Mouse (Mus musculus): ENCODE results near the gene Ccdc142. TPM values are rescaled to one million over a fixed set of nuclear protein-coding genes. Genes with fewer than 3 reads are reported as not detected.

Ccdc142 gene
- total and polyA plus RNA-seq, 2 experiments: 3.0 to 5.4 TPM

DNA sequence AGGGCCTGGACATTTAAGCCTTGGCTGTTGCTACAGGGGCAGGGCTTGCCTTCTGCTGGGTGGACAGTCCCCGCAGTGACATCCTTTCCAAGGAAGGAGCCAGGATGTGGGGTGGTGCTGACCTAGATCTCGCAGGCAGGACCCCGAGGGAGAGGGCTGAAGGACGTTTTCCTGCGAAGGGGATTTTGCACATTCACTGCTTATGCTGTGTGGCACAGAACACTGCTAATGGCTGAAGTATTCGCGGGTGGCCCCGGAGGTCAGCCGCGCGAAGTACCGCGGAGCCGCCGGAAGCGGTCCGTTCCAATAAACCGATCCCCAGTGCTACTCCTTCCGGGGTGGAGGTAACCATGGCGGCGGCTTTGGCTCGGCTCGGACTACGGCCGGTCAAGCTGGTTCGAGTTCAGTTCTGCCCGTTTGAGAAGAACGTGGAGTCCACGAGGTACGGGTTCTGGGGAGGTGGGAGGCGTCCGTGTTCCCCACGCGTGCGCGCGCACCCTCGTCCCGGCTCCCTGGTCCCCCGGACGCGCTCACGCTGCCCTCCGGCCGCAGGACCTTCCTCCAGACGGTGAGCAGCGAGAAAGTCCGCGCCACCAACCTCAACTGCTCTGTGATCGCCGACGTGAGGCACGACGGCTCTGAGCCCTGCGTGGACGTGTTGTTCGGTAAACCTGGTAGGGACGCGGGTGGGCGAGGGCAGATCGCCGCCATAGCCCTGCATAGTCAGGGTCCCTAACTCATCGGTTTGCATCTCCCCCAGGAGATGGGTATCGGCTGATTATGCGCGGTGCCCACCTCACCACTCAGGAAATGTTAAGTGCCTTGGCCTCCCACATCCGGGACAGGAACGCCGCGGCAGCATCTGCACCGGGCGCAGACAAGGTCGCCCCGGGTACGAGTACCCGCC, 7.6 kb downstream of the Ccdc142 start, which contains the start of gene Mrpl53:
Gene Mrpl53, plus strand, starts transcription at position 279 of the 907 bp plus-strand sequence.
- Histone ChIP-seq H3K27ac (replicated peaks; ENCODE audit: insufficient read depth, low read depth, low read length) (peak within 1 kb of the TSS; percentile 88), H3K4me1 (ENCODE audit: control insufficient read depth, insufficient read depth, low read length) (peaks cover 17% of the 10 kb centered on the region), H3K79me2 (ENCODE audit: control insufficient read depth, insufficient read depth, low read length) (peaks cover 3% of the 10 kb centered on the region; the same call in 1 of the 2 replicates), H3K9ac (ENCODE audit: low read depth, low read length) (peak within 1 kb of the TSS; percentile 97), H3K27me3 (ENCODE audit: control insufficient read depth, insufficient read depth, low read length) (no peaks in the 10 kb centered on the region), H3K36me3 (ENCODE audit: control insufficient read depth, insufficient read depth, low read length) (no peaks in the 10 kb centered on the region), H3K4me3 (ENCODE audit: insufficient read depth, low read depth, low read length) (peak within 1 kb of the TSS; percentile 86)
- peak; percentile 58; the same call in 1 of the 2 replicates for TF ChIP-seq POLR2A (IDR thresholded peaks at IDR 0.05; ENCODE audit: extremely low read depth, insufficient read depth, low read length)
- no peak for TF ChIP-seq CTCF (IDR thresholded peaks at IDR 0.05; ENCODE audit: low read depth, low read length)
- peak; percentile 67 for DNase-seq (ENCODE audit: extremely low read depth, low read depth, low spot score)
- under 1% methylated on average over 76 of the region's 76 CpGs for WGBS

GRCm38 (mm10) chr6:83111510-83112136, 10.2 kb downstream of the Ccdc142 start:
- no peak for TF ChIP-seq CTCF (IDR thresholded peaks at IDR 0.05; ENCODE audit: low read depth, low read length)
- TF ChIP-seq POLR2A (IDR thresholded peaks at IDR 0.05; ENCODE audit: extremely low read depth, insufficient read depth, low read length): no peak

GRCm38 (mm10) chr6:83115011-83115671, 13.7 kb downstream of the Ccdc142 start, which contains the start of gene Mogs:
TSS of gene Mogs (plus strand) at chr6:83115496.
- Histone ChIP-seq H3K36me3 (ENCODE audit: control insufficient read depth, insufficient read depth, low read length) (no peaks in the 10 kb centered on the region), H3K4me1 (ENCODE audit: control insufficient read depth, insufficient read depth, low read length) (peaks cover 17% of the 10 kb centered on the region), H3K27me3 (ENCODE audit: control insufficient read depth, insufficient read depth, low read length) (no peaks in the 10 kb centered on the region), H3K4me3 (ENCODE audit: insufficient read depth, low read depth, low read length) (peak within 1 kb of the TSS; percentile 93), H3K27ac (replicated peaks; ENCODE audit: insufficient read depth, low read depth, low read length) (peak within 1 kb of the TSS; percentile 98), H3K9ac (ENCODE audit: low read depth, low read length) (peak within 1 kb of the TSS; percentile 93), H3K79me2 (ENCODE audit: control insufficient read depth, insufficient read depth, low read length) (peaks cover 4% of the 10 kb centered on the region; the same call in 1 of the 2 replicates)
- peak; percentile 62 for TF ChIP-seq CTCF (IDR thresholded peaks at IDR 0.05; ENCODE audit: low read depth, low read length)
- TF ChIP-seq POLR2A (IDR thresholded peaks at IDR 0.05; ENCODE audit: extremely low read depth, insufficient read depth, low read length): peak; percentile 88
- WGBS: under 1% methylated on average over 52 of the region's 58 CpGs
- peak; percentile 81 for DNase-seq (ENCODE audit: extremely low read depth, low read depth, low spot score)

More at GRCm38 (mm10) chr6:83111510-83112136, 10.2 kb downstream of the Ccdc142 start:
- Histone ChIP-seq H3K27ac (replicated peaks; ENCODE audit: insufficient read depth, low read depth, low read length) (no peak overlapping the region), H3K9ac (ENCODE audit: low read depth, low read length) (no peak overlapping the region), H3K79me2 (ENCODE audit: control insufficient read depth, insufficient read depth, low read length) (peaks cover 7% of the 10 kb centered on the region; the same call in 1 of the 2 replicates), H3K36me3 (ENCODE audit: control insufficient read depth, insufficient read depth, low read length) (no peaks in the 10 kb centered on the region), H3K4me1 (ENCODE audit: control insufficient read depth, insufficient read depth, low read length) (peaks cover 23% of the 10 kb centered on the region), H3K4me3 (ENCODE audit: insufficient read depth, low read depth, low read length) (no peak overlapping the region), H3K27me3 (ENCODE audit: control insufficient read depth, insufficient read depth, low read length) (no peaks in the 10 kb centered on the region)
- 91% methylated on average over 4 of the region's 4 CpGs for WGBS
- no peak for DNase-seq (ENCODE audit: extremely low read depth, low read depth, low spot score)

DNA sequence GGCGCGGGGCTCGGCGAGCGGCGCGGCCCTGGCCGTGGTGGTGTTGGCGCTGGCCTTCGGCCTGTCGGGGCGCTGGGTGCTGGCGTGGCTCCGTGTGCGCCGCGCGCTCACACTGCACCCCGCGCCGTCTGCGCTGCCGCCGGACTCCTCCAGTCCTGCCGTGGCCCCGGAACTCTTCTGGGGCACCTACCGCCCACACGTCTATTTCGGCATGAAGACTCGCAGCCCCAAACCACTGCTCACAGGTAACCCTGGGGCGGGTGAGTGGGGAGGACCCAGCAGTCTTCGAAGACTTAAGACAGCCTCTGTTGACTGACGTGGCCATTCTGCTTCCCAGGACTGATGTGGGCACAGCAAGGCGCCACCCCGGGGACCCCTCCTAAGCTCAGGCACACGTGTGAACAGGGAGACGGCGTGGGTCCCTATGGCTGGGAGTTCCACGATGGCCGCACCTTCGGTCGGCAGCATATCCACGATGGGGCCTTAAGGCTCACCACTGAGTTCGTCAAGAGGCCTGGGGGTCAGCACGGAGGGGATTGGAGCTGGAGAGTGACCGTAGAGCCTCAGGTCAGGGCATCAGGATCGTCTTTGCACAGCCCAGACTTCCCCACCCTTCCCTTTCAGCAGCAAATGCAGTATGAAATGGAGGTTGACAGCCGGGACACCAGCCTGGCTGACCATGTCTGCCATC, 14.4 kb downstream of the Ccdc142 start:
- TF ChIP-seq CTCF (IDR thresholded peaks at IDR 0.05; ENCODE audit: low read depth, low read length) (no peak), POLR2A (IDR thresholded peaks at IDR 0.05; ENCODE audit: extremely low read depth, insufficient read depth, low read length) (no peak)
- H3K27ac ChIP-seq (replicated peaks; ENCODE audit: insufficient read depth, low read depth, low read length): peak overlapping the region; percentile 32
- 2% methylated on average over 47 of the region's 48 CpGs for WGBS
- peaks cover 4% of the 10 kb centered on the region; the same call in 1 of the 2 replicates for H3K79me2 ChIP-seq (ENCODE audit: control insufficient read depth, insufficient read depth, low read length)
- H3K27me3 ChIP-seq (ENCODE audit: control insufficient read depth, insufficient read depth, low read length): no peaks in the 10 kb centered on the region
- no peaks in the 10 kb centered on the region for H3K36me3 ChIP-seq (ENCODE audit: control insufficient read depth, insufficient read depth, low read length)
- H3K9ac ChIP-seq (ENCODE audit: low read depth, low read length): peak overlapping the region; percentile 93
- no peak for DNase-seq (ENCODE audit: extremely low read depth, low read depth, low spot score)
- peaks cover 20% of the 10 kb centered on the region for H3K4me1 ChIP-seq (ENCODE audit: control insufficient read depth, insufficient read depth, low read length)
- peak overlapping the region; percentile 93 for H3K4me3 ChIP-seq (ENCODE audit: insufficient read depth, low read depth, low read length)
